Mouse (Mus musculus) hindbrain, postnatal 0 days (tissue): ENCODE measurements around the gene Pus3. TPM values are rescaled to one million over a fixed set of nuclear protein-coding genes. Genes with fewer than 3 reads are reported as not detected.

ENCODE experiments used
- ATAC-seq: fragments of 200-750 bp; cut with Nextera tagmentation; 2 replicates; pipeline ENCODE4 v1.8.0; 2017; ENCODE audit warnings: mild to moderate bottlenecking, moderate TSS enrichment, moderate library complexity
- DNase-seq: peaks from one replicate; pipeline ENCODE4 v3.0.0-alpha.2; 2015; ENCODE audit warnings: low spot score
- H3K27ac ChIP-seq: fragments of 300-500 bp; sonication (generic); 2 replicates; pipeline ENCODE4 v1.5.1; 2014; ENCODE audit warnings: mild to moderate bottlenecking
- H3K27me3 ChIP-seq: fragments of 300-500 bp; sonication (generic); 2 replicates; pipeline ENCODE4 v1.6.1; 2014; ENCODE audit warnings: low read length, mixed read lengths; ENCODE audit not compliant: insufficient read depth
- H3K36me3 ChIP-seq: fragments of 300-500 bp; sonication (generic); 2 replicates; pipeline ENCODE4 v1.6.1; 2014; ENCODE audit warnings: low read length, mixed read lengths; ENCODE audit not compliant: insufficient read depth
- H3K4me1 ChIP-seq: fragments of 300-500 bp; sonication (generic); 2 replicates; pipeline ENCODE4 v1.6.1; 2014; ENCODE audit warnings: antibody characterized with exemption, low read length, mixed read lengths; ENCODE audit not compliant: insufficient read depth
- H3K4me2 ChIP-seq: fragments of 300-500 bp; sonication (generic); 2 replicates; pipeline ENCODE4 v1.6.1; 2014; ENCODE audit warnings: low read depth, mild to moderate bottlenecking, low read length, moderate library complexity, mixed read lengths
- H3K4me3 ChIP-seq: fragments of 300-500 bp; sonication (generic); 2 replicates; pipeline ENCODE4 v1.5.1; 2014; ENCODE audit warnings: low read length
- H3K9ac ChIP-seq: fragments of 300-500 bp; sonication (generic); replicated peaks from 2 replicates; pipeline ENCODE4 v1.6.1; 2014; ENCODE audit warnings: mild to moderate bottlenecking, low read length, moderate library complexity, mixed read lengths
- H3K9me3 ChIP-seq: fragments of 300-500 bp; sonication (generic); 2 replicates; pipeline ENCODE4 v1.6.1; 2016; ENCODE audit warnings: low read length, mixed read lengths
- CTCF ChIP-seq: IDR thresholded peaks from 2 replicates; pipeline ENCODE4 v1.5.1; 2016; ENCODE audit warnings: antibody characterized with exemption, control low read depth, low read depth
- WGBS: fragments of 180-500 bp; shearing (Covaris S2); extraction: QIAGEN DNeasy Blood & Tissue Kit; methylation state at CpG from one replicate; pipeline ENCODE4 v1.1.7; 2014; 5-methylcytosine and 5-hydroxymethylcytosine counted together
- polyA plus RNA-seq: library from polyadenylated mRNA; unstranded; fragments of >200 nt; fragmentation: Nextera tagmentation; extraction: Ambion mirVana; gene quantifications from 2 replicates; pipeline ENCODE4 v1.2.1, GENCODE M21; 2015
- total RNA-seq: library from RNA; depleted of rRNA; stranded (reverse); fragments of >200 nt; gene quantifications from 2 replicates; pipeline ENCODE4 v1.2.3, GENCODE M21; 2014; rRNA removed

The Pus3 gene
- total RNA-seq: 8.3 and 10.2 TPM in 2 replicates
- polyA plus RNA-seq: 12.2 and 13.7 TPM in 2 replicates

DNA sequence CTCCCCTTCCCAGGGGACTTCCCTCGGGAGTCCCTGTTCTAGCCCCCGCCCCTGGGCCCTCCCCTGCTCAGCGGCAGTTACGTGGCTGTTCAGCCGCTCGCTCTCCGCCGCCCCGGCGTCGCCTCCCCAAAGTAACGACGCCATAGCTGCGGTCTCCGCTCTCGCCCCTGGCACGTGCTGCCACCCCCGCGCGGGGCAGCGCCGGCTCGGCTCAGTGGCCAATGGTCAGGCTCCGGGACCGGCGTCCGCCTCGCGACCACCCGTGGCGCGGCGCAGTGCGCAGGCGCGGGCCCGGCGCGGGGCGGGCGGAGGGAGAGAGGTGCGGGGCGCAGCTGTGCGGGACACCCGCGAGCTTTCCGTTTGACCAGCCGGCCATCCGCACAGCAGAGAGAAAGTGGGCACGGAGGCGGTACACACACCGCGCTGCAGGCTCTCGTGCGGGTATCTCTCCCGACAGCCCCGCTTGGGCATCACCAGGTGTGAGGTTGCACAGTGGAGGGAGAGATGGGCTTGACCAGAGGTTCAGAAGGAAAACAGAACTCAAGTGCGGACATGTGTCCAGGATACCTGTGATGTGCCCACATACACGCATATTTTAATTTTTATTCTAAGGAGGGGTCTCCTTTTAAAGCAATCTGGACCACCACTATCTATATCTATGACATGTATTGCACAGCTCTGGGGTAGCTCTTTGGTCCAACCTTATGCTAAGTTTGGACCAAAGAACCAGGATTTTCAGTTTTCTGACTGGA, at the start of gene Pus3, which contains the start of gene Ddx25:
TSS of gene Pus3 (plus strand) at position 339 of the 752 bp plus-strand sequence.
TSS of gene Ddx25 (minus strand) at position 272 of the 752 bp plus-strand sequence.
- TF ChIP-seq CTCF: no peak
- Histone ChIP-seq H3K27ac (peak within 1 kb of the TSS; percentile 86), H3K4me2 (peak within 1 kb of the TSS; percentile 87), H3K36me3 (peaks cover 9% of the 10 kb centered on the region), H3K27me3 (no peaks in the 10 kb centered on the region), H3K9me3 (no peaks in the 10 kb centered on the region), H3K4me3 (peak within 1 kb of the TSS; percentile 71), H3K9ac (peak within 1 kb of the TSS; percentile 64), H3K4me1 (peaks cover 3% of the 10 kb centered on the region; the same call in 1 of the 2 replicates)
- DNase-seq: peak; percentile 87
- ATAC-seq: peak; percentile 90
- under 1% methylated on average over 58 of the region's 59 CpGs for WGBS

- TF ChIP-seq CTCF: no peak
- no peaks in the 10 kb centered on the region for H3K36me3 ChIP-seq
- no peak overlapping the region for H3K4me3 ChIP-seq
- H3K27me3 ChIP-seq: no peaks in the 10 kb centered on the region; the same call in 1 of the 2 replicates
- H3K4me2 ChIP-seq: no peak overlapping the region
- no peak overlapping the region for H3K9ac ChIP-seq
- no peak for DNase-seq
- H3K27ac ChIP-seq: no peak overlapping the region
- ATAC-seq: no peak
- H3K4me1 ChIP-seq: no peaks in the 10 kb centered on the region
- 81% methylated on average over 4 of the region's 4 CpGs for WGBS
- H3K9me3 ChIP-seq: no peaks in the 10 kb centered on the region
Observed at GRCm38 (mm10) chr9:35513900-35514299, 44.5 kb upstream of the Pus3 start.

GRCm38 (mm10) chr9:35516182-35516581, 42.2 kb upstream of the Pus3 start:
- H3K4me1 ChIP-seq: no peaks in the 10 kb centered on the region
- no peak overlapping the region for H3K9ac ChIP-seq
- DNase-seq (no peak), ATAC-seq (no peak)
- H3K27me3 ChIP-seq: no peaks in the 10 kb centered on the region; the same call in 1 of the 2 replicates
- TF ChIP-seq CTCF: no peak
- H3K9me3 ChIP-seq: no peaks in the 10 kb centered on the region
- H3K4me3 ChIP-seq: no peak overlapping the region
- H3K36me3 ChIP-seq: no peaks in the 10 kb centered on the region
- H3K27ac ChIP-seq: no peak overlapping the region
- 86% methylated on average over 5 of the region's 5 CpGs for WGBS
- no peak overlapping the region for H3K4me2 ChIP-seq

DNA sequence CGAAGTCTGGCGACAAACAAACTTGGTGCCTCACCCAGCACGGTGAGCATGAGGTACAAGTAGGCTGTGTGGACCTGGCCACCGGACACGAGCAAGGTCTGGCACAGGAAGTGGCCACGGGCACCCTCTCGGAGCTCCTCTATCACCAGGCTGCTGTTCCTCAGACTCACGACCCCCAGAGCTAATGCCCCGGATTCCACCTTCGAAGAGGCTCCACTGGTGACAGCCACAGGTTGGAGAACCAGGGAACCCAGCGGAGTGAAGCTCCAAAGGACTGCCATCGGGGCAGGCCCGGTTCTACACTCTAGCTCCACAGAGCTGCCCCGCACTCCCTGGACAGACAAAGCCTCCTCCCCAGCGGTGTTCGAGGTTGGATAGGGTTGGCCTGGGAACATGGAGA, 41.7 kb upstream of the Pus3 start:
- WGBS: 92% methylated on average over 16 of the region's 16 CpGs
- no peak for ATAC-seq
- no peak overlapping the region for H3K27ac ChIP-seq

DNA sequence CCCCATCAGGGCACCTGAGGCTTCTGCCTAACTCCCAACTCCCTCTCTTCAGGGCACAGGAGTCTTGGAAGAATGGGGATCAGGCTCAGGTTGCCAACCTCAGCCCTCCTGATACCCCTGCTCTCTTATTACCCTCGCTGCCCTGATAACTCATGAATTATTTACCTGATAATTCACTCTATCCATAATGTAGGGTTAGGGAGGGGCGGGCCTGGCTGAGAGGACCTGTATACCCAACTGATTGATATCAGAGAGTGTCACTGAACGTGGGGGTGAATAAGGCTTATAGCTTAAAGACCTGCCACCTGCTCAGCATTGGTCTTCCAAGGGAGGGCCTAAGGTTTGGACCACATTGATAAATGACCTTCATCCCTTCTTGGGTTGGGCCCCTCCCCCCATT, 40.2 kb upstream of the Pus3 start, which contains the start of gene Gm1113:
TSS of gene Gm1113 (minus strand) at position 101 of the 400 bp plus-strand sequence.
- Histone ChIP-seq H3K36me3 (no peaks in the 10 kb centered on the region), H3K4me3 (no peak within 1 kb of the TSS), H3K27ac (no peak within 1 kb of the TSS), H3K9me3 (no peaks in the 10 kb centered on the region), H3K4me1 (no peaks in the 10 kb centered on the region; the same call in 1 of the 2 replicates), H3K9ac (no peak within 1 kb of the TSS), H3K4me2 (no peak within 1 kb of the TSS), H3K27me3 (no peaks in the 10 kb centered on the region)
- no peak for ATAC-seq
- no peak for TF ChIP-seq CTCF
- DNase-seq: no peak
- WGBS: 78% methylated on average over 3 of the region's 3 CpGs

More for the DNA sequence above, 41.7 kb upstream of the Pus3 start:
- no peak for TF ChIP-seq CTCF
- Histone ChIP-seq H3K9ac (no peak overlapping the region), H3K27me3 (no peaks in the 10 kb centered on the region; the same call in 1 of the 2 replicates), H3K4me1 (no peaks in the 10 kb centered on the region), H3K4me2 (no peak overlapping the region), H3K4me3 (no peak overlapping the region), H3K9me3 (no peaks in the 10 kb centered on the region), H3K36me3 (no peaks in the 10 kb centered on the region)
- no peak for DNase-seq

DNA sequence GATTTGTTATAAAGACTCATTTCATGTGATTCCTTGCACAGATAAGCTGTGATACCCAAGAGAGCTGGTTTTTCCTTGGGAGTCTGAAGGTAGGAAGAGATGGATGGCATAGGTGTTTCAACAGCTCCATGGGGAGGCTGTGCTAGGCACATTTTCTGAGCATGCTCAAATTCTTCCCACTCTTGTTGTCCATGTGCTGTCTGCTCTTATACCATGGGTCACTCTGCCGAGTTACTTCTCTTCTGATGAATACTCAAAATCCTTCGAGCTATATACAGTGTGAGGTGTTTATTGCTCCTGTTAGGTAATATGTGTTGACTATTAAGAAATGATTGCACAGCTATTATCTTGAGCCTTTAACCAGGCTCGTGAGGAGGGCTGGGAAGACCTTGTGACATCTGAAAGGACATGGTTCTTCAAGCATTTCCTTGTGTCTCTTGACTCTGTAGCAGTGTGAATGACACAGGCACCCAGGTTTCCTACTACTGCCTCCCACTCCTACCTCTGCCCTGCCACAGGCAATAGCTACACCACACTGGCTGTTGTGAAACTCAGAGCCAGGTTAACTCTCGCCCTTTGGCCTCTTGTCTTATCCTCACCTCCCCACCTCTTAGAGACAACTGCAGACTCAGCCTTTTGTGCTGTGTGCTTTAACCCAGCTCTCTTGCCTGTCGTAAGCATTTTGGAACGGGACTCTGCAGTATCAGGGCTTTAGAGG, 37.6 kb upstream of the Pus3 start:
- no peaks in the 10 kb centered on the region for H3K36me3 ChIP-seq
- H3K4me3 ChIP-seq: no peak overlapping the region
- 80% methylated on average over 6 of the region's 6 CpGs for WGBS
- no peak for TF ChIP-seq CTCF
- H3K4me2 ChIP-seq: no peak overlapping the region
- no peak overlapping the region for H3K27ac ChIP-seq
- ATAC-seq (no peak), DNase-seq (no peak)
- peaks cover 5% of the 10 kb centered on the region for H3K4me1 ChIP-seq
- no peaks in the 10 kb centered on the region for H3K9me3 ChIP-seq
- H3K9ac ChIP-seq: no peak overlapping the region
- no peaks in the 10 kb centered on the region for H3K27me3 ChIP-seq
